13 mouse cellular contexts compared by ENCODE assay signal in the genomic region with DNA sequence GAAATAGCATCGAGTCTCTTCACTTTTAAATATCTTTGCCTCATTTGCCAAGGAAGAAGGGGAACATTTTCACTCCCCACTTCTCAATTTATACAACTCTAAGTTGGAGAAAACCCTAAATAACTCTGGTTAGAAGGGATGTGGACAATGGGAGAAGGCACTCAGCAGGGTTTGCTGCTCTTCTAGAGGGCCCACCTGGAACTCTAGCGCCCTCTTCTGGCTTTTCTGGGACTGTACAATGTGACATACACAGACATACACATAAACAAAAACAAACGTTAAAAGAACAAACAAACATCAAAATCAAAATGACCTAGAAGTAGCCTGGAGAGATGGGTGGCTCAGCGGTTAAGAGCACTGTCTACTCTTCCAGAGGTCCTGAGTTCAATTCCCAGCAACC.
A peak's percentile ranks its signal among the peaks of the same experiment; 100 is the strongest.
DNase-seq lines count a peak whose midpoint lies in the region; ATAC-seq and TF ChIP-seq lines count a peak whose summit lies in the region.
"Had no signal": no experiment of that assay in that cellular context is flagged by ENCODE, and none has a peak within 500 bp of the region (broad histone marks: within the 10 kb centered on the region; RNA-seq: fewer than 3 reads in every experiment).

No protein-coding gene starts in this region.

- no peak overlapping the region for H3K27ac ChIP-seq in left cerebral cortex, adult 2 months
- no peak overlapping the region for H3K27ac ChIP-seq in MEL (ENCODE audit: control insufficient read depth, low read depth, low read length)
- H3K27ac ChIP-seq in heart, embryonic 10.5 days: no peak overlapping the region
- H3K27ac ChIP-seq: midbrain, embryonic 13.5 days had no signal

- no peak for ATAC-seq in CD4-positive, CD25-positive, alpha-beta regulatory T cell, adult 4 months
- ATAC-seq: midbrain, embryonic 13.5 days had no signal

- H3K9me3 ChIP-seq in MEL (replicated peaks; ENCODE audit: insufficient read depth, low read length): no peaks in the 10 kb centered on the region
- no peaks in the 10 kb centered on the region for H3K9me3 ChIP-seq in heart, embryonic 10.5 days
- H3K9me3 ChIP-seq: midbrain, embryonic 13.5 days had no signal

- peak; percentile 16; the same call in 1 of the 2 replicates for TF ChIP-seq CTCF in left cerebral cortex, adult 2 months (IDR thresholded peaks at IDR 0.05)
- peak; percentile 50 to 59 (median 52) for TF ChIP-seq CTCF in MEL (IDR thresholded peaks at IDR 0.05 in 2 of 3, conservative IDR thresholded peaks at IDR 0.05 in 1 of 3; ENCODE audit: control insufficient read depth in 1 of 3, insufficient read depth in 1 of 3, low read depth in 2 of 3, low read length in 3 of 3, poor library complexity in 1 of 3, severe bottlenecking in 1 of 3)

- 39% methylated on average over 4 of the region's 4 CpGs for WGBS in heart, embryonic 10.5 days

- H3K9ac ChIP-seq in MEL (ENCODE audit: control insufficient read depth, low read depth, low read length, poor library complexity, severe bottlenecking): no peak overlapping the region
- H3K9ac ChIP-seq: midbrain, embryonic 13.5 days had no signal

- H3K79me2 ChIP-seq in MEL (ENCODE audit: control insufficient read depth, insufficient read depth, low read length, poor library complexity): no peaks in the 10 kb centered on the region

- H3K4me1 ChIP-seq in MEL (ENCODE audit: control insufficient read depth in 1 of 2, insufficient read depth in 2 of 2, low read length in 2 of 2): no peaks in the 10 kb centered on the region
- H3K4me1 ChIP-seq in heart, embryonic 10.5 days: peaks cover 25% of the 10 kb centered on the region

- intact Hi-C loops in left cerebral cortex, adult 2 months (cut with DNase I): no loop called here

- peak; percentile 44 for TF ChIP-seq RAD21 in MEL (IDR thresholded peaks at IDR 0.05; ENCODE audit: low read depth, low read length)

- peaks cover 0 to 3% of the 10 kb centered on the region in 2 experiments; a peak in 2 of 4 replicates for H3K27me3 ChIP-seq in MEL (ENCODE audit: control insufficient read depth in 1 of 2, insufficient read depth in 2 of 2, low read length in 2 of 2)
- H3K27me3 ChIP-seq in heart, embryonic 10.5 days (ENCODE audit: insufficient read depth, poor library complexity, severe bottlenecking): no peaks in the 10 kb centered on the region

- H3K36me3 ChIP-seq in MEL (ENCODE audit: control insufficient read depth in 1 of 2, insufficient read depth in 2 of 2, low read length in 2 of 2): no peaks in the 10 kb centered on the region
- no peaks in the 10 kb centered on the region for H3K36me3 ChIP-seq in heart, embryonic 10.5 days
- H3K36me3 ChIP-seq: midbrain, embryonic 13.5 days had no signal

- TF ChIP-seq EP300 in MEL (IDR thresholded peaks at IDR 0.05; ENCODE audit: low read depth in 1 of 2, low read length in 2 of 2): no peak

- no peak overlapping the region for H3K4me3 ChIP-seq in left cerebral cortex, adult 2 months
- no peak overlapping the region for H3K4me3 ChIP-seq in MEL (ENCODE audit: control insufficient read depth in 1 of 2, insufficient read depth in 1 of 2, low read depth in 2 of 2, low read length in 2 of 2)
- H3K4me3 ChIP-seq in heart, embryonic 10.5 days: no peak overlapping the region
- H3K4me3 ChIP-seq: midbrain, embryonic 13.5 days had no signal

- DNase-seq in CD4-positive, CD25-positive, alpha-beta regulatory T cell, adult 2 months (ENCODE audit: low read depth, low spot score): peak; percentile 17
- no peak for DNase-seq in left cerebral cortex, adult 2 months (ENCODE audit: extremely low spot score in 1 of 2, low spot score in 2 of 2)
- no peak for DNase-seq in left cerebral cortex, adult 11 months (ENCODE audit: low spot score)
- DNase-seq in 3T3-L1 (ENCODE audit: low read depth, low spot score) (peak; percentile 30), MEL (ENCODE audit: low read depth, low spot score) (peak; percentile 20)
- DNase-seq in cerebellum, postnatal 10 days: no peak
- no peak for DNase-seq in heart, embryonic 10.5 days (ENCODE audit: low spot score)
- DNase-seq: adrenal gland, adult 8-10 months; gastrocnemius, postnatal 10 days; kidney, adult 11 months; lung, postnatal 36 days had no signal

- TF ChIP-seq POLR2A in MEL (IDR thresholded peaks at IDR 0.05; ENCODE audit: control insufficient read depth in 1 of 2, insufficient read depth in 1 of 2, low read depth in 1 of 2, low read length in 2 of 2, poor library complexity in 1 of 2): no peak

TF ChIP-seq in MEL, 35 proteins besides CTCF, POLR2A, EP300 and RAD21:
- TF ChIP-seq SMC3 (IDR thresholded peaks at IDR 0.05; ENCODE audit: low read depth, low read length): peak; percentile 54
- TF ChIP-seq KAT2A (conservative IDR thresholded peaks at IDR 0.05; ENCODE audit: low read depth, low read length): no peak
- TF ChIP-seq ZC3H11A (IDR thresholded peaks at IDR 0.05; ENCODE audit: low read depth, low read length): peak; percentile 20; the same call in 1 of the 2 replicates

Comparison
In these comparisons a context has a peak if more than half of its experiments do, and no peak if none do; other contexts are left out.
1. DNase-seq: peak in CD4-positive, CD25-positive, alpha-beta regulatory T cell, adult 2 months (single experiment), 3T3-L1 (single experiment) and MEL (single experiment); none in left cerebral cortex, adult 2 months (0 of 2), left cerebral cortex, adult 11 months (single experiment), cerebellum, postnatal 10 days (0 of 2) and heart, embryonic 10.5 days (single experiment).